Mouse (Mus musculus) hindbrain, embryonic 11.5 days (tissue): ENCODE results near the gene Tcp10a. TPM values are rescaled to one million over a fixed set of nuclear protein-coding genes. Genes with fewer than 3 reads are reported as not detected.

Experiments used
- polyA plus RNA-seq: library from polyadenylated mRNA; unstranded; fragments of >200 nt; fragmentation: Nextera tagmentation; extraction: Ambion mirVana; gene quantifications from 2 replicates; pipeline ENCODE4 v1.2.1, GENCODE M21; 2014

Gene Tcp10a
- polyA plus RNA-seq, 1 experiment from 2014 or later = not detected

Other genes with a start within 250 kb of the Tcp10a start
- gene Rps6ka2, start 154.5 kb upstream of the Tcp10a start, polyA plus RNA-seq = 22.5 and 27.2 TPM in 2 replicates
- gene Ttll2, start 28.1 kb downstream of the Tcp10a start, polyA plus RNA-seq = not detected in 2 replicates
- gene Gm49630, start 47.3 kb downstream of the Tcp10a start, polyA plus RNA-seq = not detected in 2 replicates
- not detected in 2 replicates for gene Unc93a2, start 60.8 kb downstream of the Tcp10a start, polyA plus RNA-seq